Mouse (Mus musculus) midbrain, embryonic 11.5 days (tissue): ENCODE measurements around the gene Olfr1389. TPM values are rescaled to one million over a fixed set of nuclear protein-coding genes. Genes with fewer than 3 reads are reported as not detected.
"Not testable (repeated sequence)": the region's sequence is repeated elsewhere in the genome, so short reads cannot be mapped to it uniquely, and the experiment has no call there.

ENCODE experiments used
- ATAC-seq: fragments of 200-750 bp; cut with Nextera tagmentation; 2 replicates; pipeline ENCODE4 v1.8.0; 2017; ENCODE audit warnings: moderate TSS enrichment, moderate library complexity; ENCODE audit not compliant: low FRiP score
- DNase-seq: peaks from one replicate; pipeline ENCODE4 v3.0.0; 2015; ENCODE audit warnings: low spot score; ENCODE audit errors: missing footprints
- H3K27ac ChIP-seq: fragments of 300-500 bp; sonication (generic); 2 replicates; pipeline ENCODE4 v1.5.1; 2014; ENCODE audit warnings: low read depth, low read length
- H3K27me3 ChIP-seq: fragments of 300-500 bp; sonication (generic); 2 replicates; pipeline ENCODE4 v1.6.1; 2014; ENCODE audit warnings: mild to moderate bottlenecking, low read length, moderate library complexity, mixed read lengths; ENCODE audit not compliant: control insufficient read depth, insufficient read depth
- H3K36me3 ChIP-seq: fragments of 300-500 bp; sonication (generic); 2 replicates; pipeline ENCODE4 v1.6.1; 2014; ENCODE audit warnings: mild to moderate bottlenecking, low read length, moderate library complexity, mixed read lengths; ENCODE audit not compliant: control insufficient read depth, insufficient read depth
- H3K4me1 ChIP-seq: fragments of 300-500 bp; sonication (generic); 2 replicates; pipeline ENCODE4 v1.6.1; 2014; ENCODE audit warnings: low read length; ENCODE audit not compliant: control insufficient read depth, insufficient read depth
- H3K4me2 ChIP-seq: fragments of 300-500 bp; sonication (generic); 2 replicates; pipeline ENCODE4 v1.6.1; 2014; ENCODE audit warnings: mild to moderate bottlenecking, moderate library complexity
- H3K4me3 ChIP-seq: fragments of 300-500 bp; sonication (generic); 2 replicates; pipeline ENCODE4 v1.5.1; 2014; ENCODE audit warnings: low read depth, low read length
- H3K9ac ChIP-seq: fragments of 300-500 bp; sonication (generic); 2 replicates; pipeline ENCODE4 v1.6.1; 2014; ENCODE audit warnings: low read length
- H3K9me3 ChIP-seq: fragments of 300-500 bp; sonication (generic); 2 replicates; pipeline ENCODE4 v1.6.1; 2016; ENCODE audit warnings: low read length; ENCODE audit not compliant: control insufficient read depth
- WGBS: fragments of 180-500 bp; shearing (Covaris S2); extraction: QIAGEN DNeasy Blood & Tissue Kit; methylation state at CpG from one replicate; pipeline ENCODE4 v1.1.7; 2014; 5-methylcytosine and 5-hydroxymethylcytosine counted together
- polyA plus RNA-seq: library from polyadenylated mRNA; unstranded; fragments of >200 nt; fragmentation: Nextera tagmentation; extraction: Ambion mirVana; gene quantifications from 2 replicates; pipeline ENCODE4 v1.2.1, GENCODE M21; 2014

The Olfr1389 gene
- polyA plus RNA-seq, 1 experiment from 2014 or later: not detected

DNA sequence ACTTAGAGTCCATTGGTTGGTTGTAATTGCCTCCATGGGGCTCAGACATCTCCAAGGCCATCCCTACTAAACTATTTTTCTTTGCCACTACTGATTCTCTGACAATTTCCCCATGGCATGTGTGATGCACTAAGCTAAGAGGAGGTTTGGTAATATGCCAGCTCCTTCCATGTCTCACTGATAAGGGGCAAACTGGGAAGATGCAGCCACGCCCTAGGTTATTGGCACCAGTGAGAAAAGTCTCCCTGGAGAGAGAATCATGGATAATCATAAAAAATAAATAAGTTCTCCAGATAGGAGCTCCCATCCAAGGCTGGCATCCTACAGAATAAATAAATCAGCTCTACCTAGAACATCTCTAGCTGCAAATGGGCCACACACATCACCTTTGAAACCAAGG, 32.2 kb downstream of the Olfr1389 start, which contains the start of gene Olfr1387:
Gene Olfr1387, plus strand, starts transcription at position 301 of the 400 bp plus-strand sequence.
- Histone ChIP-seq H3K4me2 (no peak within 1 kb of the TSS), H3K27ac (no peak within 1 kb of the TSS), H3K9ac (no peak within 1 kb of the TSS), H3K27me3 (no peaks in the 10 kb centered on the region), H3K4me1 (no peaks in the 10 kb centered on the region), H3K9me3 (no peaks in the 10 kb centered on the region), H3K4me3 (no peak within 1 kb of the TSS), H3K36me3 (no peaks in the 10 kb centered on the region)
- 96% methylated on average over 1 of the region's 1 CpGs for WGBS
- DNase-seq (no peak), ATAC-seq (no peak)

DNA sequence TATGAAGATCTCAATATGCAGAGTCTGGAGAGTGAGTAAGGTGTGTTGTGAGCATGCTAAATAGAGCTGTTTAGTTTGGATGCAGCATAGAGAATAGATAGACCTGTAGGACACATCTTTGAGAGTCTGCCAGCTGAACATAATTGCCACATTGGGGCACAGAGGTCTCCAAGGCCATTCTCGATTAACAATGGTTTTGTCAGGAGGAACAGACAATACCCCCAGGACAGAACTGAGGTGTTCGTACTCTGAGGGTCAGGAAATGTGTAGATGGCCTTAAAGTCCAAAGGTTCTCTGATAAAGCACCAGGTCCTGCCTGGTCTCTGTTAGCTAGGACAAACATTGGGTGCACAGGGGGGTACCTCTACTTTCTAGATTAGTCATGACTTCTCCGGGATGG, 41.9 kb downstream of the Olfr1389 start, which contains the start of gene Olfr1386:
Gene Olfr1386, plus strand, starts transcription at position 301 of the 400 bp plus-strand sequence.
- 80% methylated on average over 2 of the region's 3 CpGs for WGBS
- not testable (repeated sequence) for H3K4me3 ChIP-seq, DNase-seq, H3K36me3 ChIP-seq, ATAC-seq, H3K27me3 ChIP-seq, H3K4me2 ChIP-seq, H3K27ac ChIP-seq, H3K9me3 ChIP-seq, H3K9ac ChIP-seq, H3K4me1 ChIP-seq

Other genes with a start within 250 kb of the Olfr1389 start
- 0.43 TPM in 1 of 2 replicates, not detected in the other for gene Btnl9, start 235.9 kb upstream of the Olfr1389 start, polyA plus RNA-seq
- gene Zfp62, start 219.8 kb upstream of the Olfr1389 start, polyA plus RNA-seq: 65.4 and 70.2 TPM in 2 replicates
- 30.1 and 30.5 TPM in 2 replicates for gene Mgat1, start 178.9 kb upstream of the Olfr1389 start, polyA plus RNA-seq
- gene Olfr1393, start 144.8 kb upstream of the Olfr1389 start, polyA plus RNA-seq: not detected in 2 replicates
- gene Olfr1392, start 137.8 kb upstream of the Olfr1389 start, polyA plus RNA-seq: not detected in 2 replicates
- gene Olfr10, start 118.3 kb upstream of the Olfr1389 start, polyA plus RNA-seq: not detected in 2 replicates
- not detected in 2 replicates for gene Olfr1391, start 100.3 kb upstream of the Olfr1389 start, polyA plus RNA-seq
- gene Olfr1390, start 87.9 kb upstream of the Olfr1389 start, polyA plus RNA-seq: not detected in 2 replicates
- gene Olfr1388, start 13.6 kb downstream of the Olfr1389 start, polyA plus RNA-seq: 0.07 and 0.08 TPM in 2 replicates
- gene Olfr1387, start 32.3 kb downstream of the Olfr1389 start, polyA plus RNA-seq: not detected in 2 replicates
- gene Olfr1386, start 42.0 kb downstream of the Olfr1389 start, polyA plus RNA-seq: not detected in 2 replicates
- gene Olfr1385, start 66.0 kb downstream of the Olfr1389 start, polyA plus RNA-seq: not detected in 2 replicates
- gene Olfr1384, start 83.7 kb downstream of the Olfr1389 start, polyA plus RNA-seq: not detected in 2 replicates
- gene Olfr1383, start 96.6 kb downstream of the Olfr1389 start, polyA plus RNA-seq: not detected in 2 replicates
- gene Olfr1382, start 105.2 kb downstream of the Olfr1389 start, polyA plus RNA-seq: not detected in 2 replicates
- not detected in 2 replicates for gene Olfr1381, start 120.4 kb downstream of the Olfr1389 start, polyA plus RNA-seq
- not detected in 2 replicates for gene Olfr1380, start 133.8 kb downstream of the Olfr1389 start, polyA plus RNA-seq
- 2.4 and 2.6 TPM in 2 replicates for gene Flt4, start 186.2 kb downstream of the Olfr1389 start, polyA plus RNA-seq
- not detected in 2 replicates for gene Scgb3a1, start 240.5 kb downstream of the Olfr1389 start, polyA plus RNA-seq